Mouse (Mus musculus) embryonic facial prominence, embryonic 10.5 days (tissue): Measurements from ENCODE around the gene Cldnd1. TPM values are rescaled to one million over a fixed set of nuclear protein-coding genes. Genes with fewer than 3 reads are reported as not detected.

ENCODE experiments used
- microRNA-seq: library from miRNA; unstranded; fragments of <30 nt; microRNA quantifications from one replicate; pipeline ENCODE4, GENCODE M21; 2017
- polyA plus RNA-seq: library from polyadenylated mRNA; unstranded; fragments of >200 nt; fragmentation: Nextera tagmentation; extraction: Ambion mirVana; gene quantifications from 2 replicates; pipeline ENCODE4 v1.2.1, GENCODE M21; 2016

Gene Cldnd1
- polyA plus RNA-seq, 1 experiment from 2014 or later: 105 TPM

Small RNA genes within 50 kb of the gene (microRNA-seq; reads per million reads assigned to microRNA genes)
- gene Gm27564: not detected

Other genes with a start within 250 kb of the Cldnd1 start
- 10.3 and 11.9 TPM in 2 replicates for gene St3gal6, start 203.7 kb upstream of the Cldnd1 start, polyA plus RNA-seq
- gene Gm813, start 110.9 kb upstream of the Cldnd1 start, polyA plus RNA-seq: not detected in 2 replicates
- gene E330017A01Rik, start 89.2 kb upstream of the Cldnd1 start, polyA plus RNA-seq: not detected in 2 replicates
- 25.0 and 26.9 TPM in 2 replicates for gene Cpox, start 57.6 kb upstream of the Cldnd1 start, polyA plus RNA-seq
- not detected in 2 replicates for gene Gpr15, start 8.8 kb upstream of the Cldnd1 start, polyA plus RNA-seq
- not detected in 2 replicates for gene Olfr172, start 35.3 kb downstream of the Cldnd1 start, polyA plus RNA-seq
- gene Olfr173, start 72.4 kb downstream of the Cldnd1 start, polyA plus RNA-seq: not detected in 2 replicates
- gene Olfr175-ps1, start 98.9 kb downstream of the Cldnd1 start, polyA plus RNA-seq: not detected in 2 replicates
- gene Olfr177, start 146.9 kb downstream of the Cldnd1 start, polyA plus RNA-seq: not detected in 2 replicates
- not detected in 2 replicates for gene Olfr178, start 164.2 kb downstream of the Cldnd1 start, polyA plus RNA-seq
- gene Olfr181, start 200.8 kb downstream of the Cldnd1 start, polyA plus RNA-seq: not detected in 2 replicates
- not detected in 2 replicates for gene Olfr180, start 201.5 kb downstream of the Cldnd1 start, polyA plus RNA-seq